Mouse (Mus musculus) layer of hippocampus, adult 2 months (tissue): Measurements from ENCODE around the gene Galnt11. TPM values are rescaled to one million over a fixed set of nuclear protein-coding genes. Genes with fewer than 3 reads are reported as not detected.

Experiments used
- DNase-seq, 2 experiments: peaks; one replicate each; pipeline ENCODE4 v3.0.0; 2022; ENCODE audit warnings: low spot score in 2 of 2
- H3K27ac ChIP-seq: fragments of 200-600 bp; 2 replicates; pipeline ENCODE4 v1.8.1; 2022
- H3K4me3 ChIP-seq: fragments of 200-600 bp; 2 replicates; pipeline ENCODE4 v1.8.1; 2022; ENCODE audit warnings: mild to moderate bottlenecking
- CTCF ChIP-seq: fragments of 200-600 bp; conservative IDR thresholded peaks from 2 replicates; pipeline ENCODE4 v1.8.1; 2022; ENCODE audit warnings: antibody characterized with exemption, mild to moderate bottlenecking, moderate library complexity
- total RNA-seq, 2 experiments: library from RNA; stranded (reverse); gene quantifications; 2 replicates each; pipeline ENCODE4 v1.2.3; 2021

Galnt11 gene
- total RNA-seq, 2 experiments from 2014 or later, result 43.5 to 46.7 TPM

GRCm38 (mm10) chr5:25268258-25268888 is 46.7 kb downstream of the Galnt11 start:
- no peak overlapping the region for H3K4me3 ChIP-seq
- DNase-seq, result no peak

GRCm38 (mm10) chr5:25275629-25276028 is 53.9 kb downstream of the Galnt11 start:
- TF ChIP-seq CTCF, result no peak
- DNase-seq, result no peak
- H3K27ac ChIP-seq, result no peak overlapping the region
- H3K4me3 ChIP-seq, result no peak overlapping the region

More at GRCm38 (mm10) chr5:25268258-25268888, 46.7 kb downstream of the Galnt11 start:
- no peak overlapping the region for H3K27ac ChIP-seq
- TF ChIP-seq CTCF, result no peak

- no peak for DNase-seq
- no peak overlapping the region for H3K27ac ChIP-seq
- no peak for TF ChIP-seq CTCF
- no peak overlapping the region for H3K4me3 ChIP-seq
These were observed 54.7 kb downstream of the Galnt11 start for GRCm38 (mm10) chr5:25276365-25276764.

GRCm38 (mm10) chr5:25283988-25284387 is 62.3 kb downstream of the Galnt11 start:
- TF ChIP-seq CTCF, result no peak
- no peak overlapping the region for H3K27ac ChIP-seq
- no peak for DNase-seq
- H3K4me3 ChIP-seq, result no peak overlapping the region

GRCm38 (mm10) chr5:25296830-25297229 is 75.1 kb downstream of the Galnt11 start:
- peak; percentile 56 to 80 for DNase-seq
- H3K27ac ChIP-seq, result peak overlapping the region; percentile 83
- TF ChIP-seq CTCF, result no peak
- H3K4me3 ChIP-seq, result no peak overlapping the region

- no peak overlapping the region for H3K4me3 ChIP-seq
- H3K27ac ChIP-seq, result no peak overlapping the region
- no peak for TF ChIP-seq CTCF
- no peak for DNase-seq
These were observed 88.5 kb downstream of the Galnt11 start for GRCm38 (mm10) chr5:25310226-25310625.

GRCm38 (mm10) chr5:25313881-25314280 is 92.2 kb downstream of the Galnt11 start:
- DNase-seq, result no peak
- no peak for TF ChIP-seq CTCF
- Histone ChIP-seq H3K4me3 (no peak overlapping the region), H3K27ac (no peak overlapping the region)

Other genes starting within 250 kb of the Galnt11 start
- 100 to 1,000 TPM; 177 to 193 TPM for gene Prkag2, start 121.3 kb upstream of the Galnt11 start, total RNA-seq
- not detected for gene Galntl5, start 40.4 kb upstream of the Galnt11 start, total RNA-seq
- not detected for gene E130116L18Rik, start 1.2 kb downstream of the Galnt11 start, total RNA-seq